Mouse (Mus musculus): Measurements from ENCODE around the gene C130032M10Rik. TPM values are rescaled to one million over a fixed set of nuclear protein-coding genes. Genes with fewer than 3 reads are reported as not detected.

Gene C130032M10Rik
- polyA plus RNA-seq, 1 experiment from 2014 or later = 0.32 TPM

DNA sequence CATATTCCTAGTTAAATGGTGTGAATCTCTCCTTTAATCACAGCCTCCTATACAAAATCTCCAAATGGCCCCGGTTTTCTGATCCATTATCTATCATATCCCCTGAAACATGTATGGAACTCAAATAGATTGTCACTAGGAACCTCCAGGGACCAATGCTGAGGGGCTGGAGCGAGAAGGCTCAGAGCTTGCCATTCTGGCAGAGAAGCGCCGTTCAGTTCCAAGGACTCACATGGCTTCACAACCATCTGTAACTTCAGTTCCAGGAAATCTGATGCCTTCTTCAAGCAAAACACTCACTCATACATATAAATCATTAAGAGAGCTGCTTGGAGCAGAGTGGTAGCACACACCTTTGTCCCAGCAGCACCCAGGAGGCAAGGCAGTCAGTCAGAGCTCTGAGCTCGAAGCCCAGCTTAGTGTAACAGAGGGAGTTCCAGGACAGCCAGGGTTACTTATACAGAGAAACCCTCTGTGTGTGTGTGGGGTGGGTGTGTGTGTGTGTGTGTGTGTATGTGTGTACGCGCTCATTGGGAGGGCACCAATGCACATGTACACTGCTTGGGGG is 23.6 kb downstream of the C130032M10Rik start:
- no peak overlapping the region for H3K4me3 ChIP-seq (ENCODE audit: low read length)
- 65% methylated on average over 7 of the region's 7 CpGs for WGBS
- no peak overlapping the region for H3K9ac ChIP-seq (ENCODE audit: low read depth, low read length)
- peaks cover 38% of the 10 kb centered on the region for H3K4me1 ChIP-seq (ENCODE audit: control insufficient read depth, insufficient read depth, low read length)
- H3K36me3 ChIP-seq (ENCODE audit: control insufficient read depth, insufficient read depth, low read length) = no peaks in the 10 kb centered on the region
- H3K4me2 ChIP-seq (ENCODE audit: low read depth, low read length) = no peak overlapping the region
- no peaks in the 10 kb centered on the region for H3K27me3 ChIP-seq (replicated peaks; ENCODE audit: control insufficient read depth, insufficient read depth, low read length)
- H3K27ac ChIP-seq (ENCODE audit: low read length) = no peak overlapping the region
- ATAC-seq = no peak
- no peaks in the 10 kb centered on the region for H3K9me3 ChIP-seq (ENCODE audit: control insufficient read depth, low read length)

DNA sequence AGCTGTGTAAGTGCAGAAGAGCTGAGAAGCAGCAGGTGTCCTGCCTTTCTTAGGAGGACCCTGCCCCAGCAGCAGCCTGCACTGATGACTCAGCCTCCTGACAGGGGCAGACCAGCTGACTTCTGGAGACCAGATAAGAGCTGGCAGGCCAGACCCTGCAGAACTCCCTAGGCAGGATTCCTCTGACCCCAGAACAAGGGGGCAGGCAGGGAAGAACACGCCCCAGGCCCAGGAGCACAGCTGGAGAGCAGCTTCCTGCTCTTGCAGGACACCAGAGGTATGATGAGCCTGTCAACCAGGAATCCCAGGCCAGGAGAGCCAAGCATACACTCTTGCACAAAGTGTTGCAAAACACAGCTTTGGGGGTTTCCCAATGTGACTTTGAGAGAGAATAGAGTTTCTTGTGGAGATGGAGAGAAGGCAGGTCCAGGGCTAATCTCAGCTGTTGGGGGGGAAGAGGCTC is 25.8 kb downstream of the C130032M10Rik start:
- no peaks in the 10 kb centered on the region for H3K27me3 ChIP-seq (replicated peaks; ENCODE audit: control insufficient read depth, insufficient read depth, low read length)
- no peaks in the 10 kb centered on the region for H3K36me3 ChIP-seq (ENCODE audit: control insufficient read depth, insufficient read depth, low read length)
- H3K9ac ChIP-seq (ENCODE audit: low read depth, low read length) = no peak overlapping the region
- H3K4me1 ChIP-seq (ENCODE audit: control insufficient read depth, insufficient read depth, low read length) = peaks cover 54% of the 10 kb centered on the region
- WGBS = 43% methylated on average over 1 of the region's 1 CpGs
- peak overlapping the region; percentile 49 for H3K27ac ChIP-seq (ENCODE audit: low read length)
- H3K4me2 ChIP-seq (ENCODE audit: low read depth, low read length) = no peak overlapping the region
- ATAC-seq = peak; percentile 47
- H3K4me3 ChIP-seq (ENCODE audit: low read length) = no peak overlapping the region
- no peaks in the 10 kb centered on the region for H3K9me3 ChIP-seq (ENCODE audit: control insufficient read depth, low read length)

DNA sequence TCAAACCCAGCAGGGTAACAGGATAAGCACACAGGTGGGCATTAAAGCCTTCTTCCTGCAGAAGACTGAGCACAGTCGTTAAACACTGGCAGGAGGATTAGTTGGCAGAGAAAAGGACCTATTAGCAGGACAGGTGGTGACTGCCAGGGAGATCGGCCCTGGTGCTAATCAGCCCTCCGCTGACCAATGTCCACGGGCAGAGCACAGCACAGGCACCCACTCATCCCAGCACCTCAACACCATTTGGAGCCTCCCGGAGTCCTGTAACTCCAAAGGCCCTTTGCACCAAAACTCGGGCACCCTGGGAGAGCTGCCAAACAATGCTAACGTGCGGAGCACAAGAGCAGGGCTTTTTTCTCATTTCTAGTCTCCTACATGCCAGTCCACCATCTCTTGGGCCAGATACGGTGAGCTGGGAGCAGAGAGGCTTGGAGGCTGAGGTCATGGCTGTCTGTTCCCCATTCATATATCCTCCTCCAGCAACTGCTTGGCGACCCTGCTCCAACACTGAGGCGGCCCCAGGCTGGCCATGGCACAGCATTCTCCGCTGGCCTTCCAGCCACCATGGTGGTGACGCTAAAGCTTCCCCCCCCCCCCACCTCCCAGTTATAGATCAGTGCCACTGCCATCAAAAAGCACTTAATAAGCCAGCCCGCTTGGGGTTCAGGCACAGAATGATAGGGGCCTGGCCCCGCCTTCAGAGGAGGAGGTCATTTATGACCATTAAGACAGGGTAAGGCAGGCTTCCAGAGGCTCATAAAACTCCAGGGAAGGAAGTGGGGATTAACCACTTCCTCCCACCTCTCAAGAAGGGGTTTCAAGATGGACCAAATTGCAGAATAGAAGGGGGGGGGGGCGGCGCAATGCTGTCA is 28.6 kb downstream of the C130032M10Rik start:
- Histone ChIP-seq H3K9me3 (ENCODE audit: control insufficient read depth, low read length) (no peaks in the 10 kb centered on the region), H3K27me3 (replicated peaks; ENCODE audit: control insufficient read depth, insufficient read depth, low read length) (no peaks in the 10 kb centered on the region), H3K36me3 (ENCODE audit: control insufficient read depth, insufficient read depth, low read length) (no peaks in the 10 kb centered on the region), H3K4me2 (ENCODE audit: low read depth, low read length) (peak overlapping the region; percentile 50), H3K4me3 (ENCODE audit: low read length) (peak overlapping the region; percentile 6; the same call in 1 of the 2 replicates), H3K9ac (ENCODE audit: low read depth, low read length) (peak overlapping the region; percentile 54), H3K4me1 (ENCODE audit: control insufficient read depth, insufficient read depth, low read length) (peaks cover 56% of the 10 kb centered on the region), H3K27ac (ENCODE audit: low read length) (peak overlapping the region; percentile 73)
- WGBS = 45% methylated on average over 17 of the region's 17 CpGs
- peak; percentile 56 for ATAC-seq

DNA sequence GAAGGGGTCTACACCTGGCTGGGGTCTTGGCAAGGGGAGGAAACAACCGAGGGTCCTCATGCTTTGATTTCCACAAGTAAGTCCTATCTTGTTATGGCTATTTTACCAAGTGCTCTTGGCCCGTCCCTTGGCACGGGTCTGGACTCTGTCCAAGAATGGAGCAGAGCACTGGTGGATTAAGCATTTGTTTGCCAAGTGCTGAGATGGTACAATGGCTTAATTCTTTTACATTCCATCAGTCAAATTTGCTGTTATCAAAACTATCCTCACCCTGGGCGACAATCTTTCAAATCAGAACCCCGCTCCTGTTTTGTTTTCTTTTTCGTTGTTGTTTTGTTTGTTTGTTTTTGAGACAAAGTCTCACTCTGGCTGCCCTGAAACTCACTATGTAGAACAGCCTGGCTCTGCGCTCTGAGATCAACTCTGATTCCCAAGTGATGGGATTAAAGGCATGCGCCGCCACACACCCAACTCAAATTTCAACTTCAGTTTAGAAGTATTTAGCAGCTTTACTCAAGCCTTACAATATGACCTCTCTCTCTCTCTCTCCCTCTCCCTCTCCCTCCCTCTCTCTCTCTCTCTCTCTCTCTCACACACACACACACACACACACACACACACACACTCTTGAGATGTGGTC is 29.4 kb downstream of the C130032M10Rik start:
- H3K27ac ChIP-seq (ENCODE audit: low read length) = peak overlapping the region; percentile 68
- H3K4me2 ChIP-seq (ENCODE audit: low read depth, low read length) = peak overlapping the region; percentile 50
- no peaks in the 10 kb centered on the region for H3K27me3 ChIP-seq (replicated peaks; ENCODE audit: control insufficient read depth, insufficient read depth, low read length)
- no peaks in the 10 kb centered on the region for H3K9me3 ChIP-seq (ENCODE audit: control insufficient read depth, low read length)
- no peaks in the 10 kb centered on the region for H3K36me3 ChIP-seq (ENCODE audit: control insufficient read depth, insufficient read depth, low read length)
- H3K4me1 ChIP-seq (ENCODE audit: control insufficient read depth, insufficient read depth, low read length) = peaks cover 57% of the 10 kb centered on the region
- no peak for ATAC-seq
- H3K4me3 ChIP-seq (ENCODE audit: low read length) = 0 out of 2 replicates have a peak overlapping the region, but pooled peaks have one; percentile 6
- WGBS = 30% methylated on average over 9 of the region's 9 CpGs
- no peak overlapping the region for H3K9ac ChIP-seq (ENCODE audit: low read depth, low read length)

DNA sequence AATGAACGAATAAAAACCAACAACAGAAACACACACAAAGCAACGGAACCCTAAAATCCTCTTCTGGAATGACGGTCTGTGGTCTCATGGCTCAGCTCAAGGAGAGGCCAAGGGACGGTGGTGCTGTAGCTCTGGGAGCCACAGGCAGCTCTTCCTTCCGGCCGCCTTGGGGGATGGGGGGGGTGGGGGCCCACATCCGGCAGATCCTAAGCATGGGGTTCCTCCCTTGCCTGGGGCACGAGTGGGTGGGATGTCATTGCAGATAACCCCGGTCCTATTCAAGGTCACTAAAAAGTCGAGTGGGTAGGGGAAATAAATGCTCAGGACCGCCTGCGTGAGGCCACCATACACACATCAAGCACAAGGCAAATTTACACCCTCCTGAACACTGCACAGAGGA is 31.3 kb downstream of the C130032M10Rik start:
- Histone ChIP-seq H3K36me3 (ENCODE audit: control insufficient read depth, insufficient read depth, low read length) (no peaks in the 10 kb centered on the region), H3K9ac (ENCODE audit: low read depth, low read length) (0 out of 2 replicates have a peak overlapping the region, but pooled peaks have one; percentile 60), H3K4me2 (ENCODE audit: low read depth, low read length) (peak overlapping the region; percentile 48), H3K27me3 (replicated peaks; ENCODE audit: control insufficient read depth, insufficient read depth, low read length) (no peaks in the 10 kb centered on the region), H3K9me3 (ENCODE audit: control insufficient read depth, low read length) (no peaks in the 10 kb centered on the region), H3K4me3 (ENCODE audit: low read length) (no peak overlapping the region), H3K27ac (ENCODE audit: low read length) (peak overlapping the region; percentile 97), H3K4me1 (ENCODE audit: control insufficient read depth, insufficient read depth, low read length) (peaks cover 54% of the 10 kb centered on the region)
- WGBS = 44% methylated on average over 12 of the region's 12 CpGs
- ATAC-seq = no peak

DNA sequence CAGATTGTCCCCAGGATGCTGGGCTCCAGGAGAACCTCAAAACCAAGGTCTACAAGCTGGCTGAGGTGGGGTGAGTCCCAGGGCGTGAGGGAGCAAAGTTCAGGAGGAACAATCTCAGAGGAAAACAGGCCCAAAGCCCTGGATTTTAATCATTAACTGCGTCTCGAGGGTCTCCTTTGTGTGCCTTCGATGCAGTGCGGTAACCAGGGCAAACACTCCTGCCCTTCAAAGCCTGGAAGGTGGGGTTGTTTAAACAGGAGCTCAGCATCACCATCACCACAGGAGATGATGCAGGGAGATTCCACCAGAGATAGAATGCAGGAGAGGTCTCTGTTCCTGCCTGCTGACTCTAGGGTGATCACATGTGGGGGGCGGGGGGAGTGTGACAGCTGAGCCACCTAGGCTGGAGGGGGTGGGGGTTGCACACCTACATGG is 32.2 kb downstream of the C130032M10Rik start:
- Histone ChIP-seq H3K4me2 (ENCODE audit: low read depth, low read length) (peak overlapping the region; percentile 48), H3K36me3 (ENCODE audit: control insufficient read depth, insufficient read depth, low read length) (no peaks in the 10 kb centered on the region), H3K27me3 (replicated peaks; ENCODE audit: control insufficient read depth, insufficient read depth, low read length) (no peaks in the 10 kb centered on the region), H3K27ac (ENCODE audit: low read length) (peak overlapping the region; percentile 97), H3K4me3 (ENCODE audit: low read length) (peak overlapping the region; percentile 1; the same call in 1 of the 2 replicates), H3K9ac (ENCODE audit: low read depth, low read length) (peak overlapping the region; percentile 60), H3K9me3 (ENCODE audit: control insufficient read depth, low read length) (no peaks in the 10 kb centered on the region), H3K4me1 (ENCODE audit: control insufficient read depth, insufficient read depth, low read length) (peaks cover 54% of the 10 kb centered on the region)
- 30% methylated on average over 6 of the region's 6 CpGs for WGBS
- ATAC-seq = peak; percentile 83

DNA sequence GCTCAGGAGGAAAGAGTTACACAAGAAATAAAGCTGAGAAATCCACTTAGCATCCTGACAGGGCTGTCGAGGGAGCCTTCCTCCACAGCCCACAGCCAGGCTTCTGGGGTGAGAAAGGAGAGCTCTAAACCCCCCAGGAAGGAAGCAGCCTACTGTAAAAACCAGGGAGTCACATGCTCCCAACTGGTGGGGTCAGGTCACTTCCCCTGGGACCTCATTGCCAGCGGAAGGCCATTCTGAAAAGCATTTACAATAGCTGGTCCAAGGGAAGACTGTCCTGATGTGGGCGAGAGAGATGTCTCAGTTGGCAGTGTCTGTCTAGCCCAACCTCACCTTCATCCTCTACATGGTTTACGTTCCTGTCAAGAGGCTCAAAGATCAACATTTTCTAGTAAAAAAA is 33.0 kb downstream of the C130032M10Rik start:
- no peak for ATAC-seq
- Histone ChIP-seq H3K27ac (ENCODE audit: low read length) (peak overlapping the region; percentile 97), H3K4me2 (ENCODE audit: low read depth, low read length) (peak overlapping the region; percentile 48), H3K9ac (ENCODE audit: low read depth, low read length) (peak overlapping the region; percentile 43), H3K9me3 (ENCODE audit: control insufficient read depth, low read length) (no peaks in the 10 kb centered on the region), H3K36me3 (ENCODE audit: control insufficient read depth, insufficient read depth, low read length) (no peaks in the 10 kb centered on the region), H3K4me1 (ENCODE audit: control insufficient read depth, insufficient read depth, low read length) (peaks cover 51% of the 10 kb centered on the region), H3K4me3 (ENCODE audit: low read length) (no peak overlapping the region), H3K27me3 (replicated peaks; ENCODE audit: control insufficient read depth, insufficient read depth, low read length) (no peaks in the 10 kb centered on the region)
- 29% methylated on average over 4 of the region's 4 CpGs for WGBS

DNA sequence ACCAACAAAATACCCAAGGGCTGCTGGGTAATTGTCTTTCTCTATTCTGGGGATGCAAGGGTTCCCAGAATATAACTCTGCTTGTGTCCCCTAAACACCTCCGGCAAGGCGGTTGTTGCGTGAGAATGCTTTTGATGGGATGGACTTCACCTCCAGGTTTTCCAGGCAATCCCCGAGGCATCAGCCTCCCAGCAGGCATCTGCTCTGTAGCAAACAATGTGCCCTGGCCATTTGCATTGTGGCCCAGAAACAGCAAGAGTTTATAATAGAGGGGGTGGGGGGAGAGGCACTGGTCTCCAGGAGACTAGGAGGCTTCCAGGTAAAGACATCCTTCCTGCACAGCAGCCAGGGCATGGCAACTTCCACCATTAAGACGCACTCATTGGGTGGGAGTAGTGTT is 33.6 kb downstream of the C130032M10Rik start:
- WGBS = 35% methylated on average over 5 of the region's 5 CpGs
- peak overlapping the region; percentile 97 for H3K27ac ChIP-seq (ENCODE audit: low read length)
- no peaks in the 10 kb centered on the region for H3K9me3 ChIP-seq (ENCODE audit: control insufficient read depth, low read length)
- no peak overlapping the region for H3K9ac ChIP-seq (ENCODE audit: low read depth, low read length)
- H3K36me3 ChIP-seq (ENCODE audit: control insufficient read depth, insufficient read depth, low read length) = no peaks in the 10 kb centered on the region
- no peaks in the 10 kb centered on the region for H3K27me3 ChIP-seq (replicated peaks; ENCODE audit: control insufficient read depth, insufficient read depth, low read length)
- ATAC-seq = no peak
- no peak overlapping the region; the same call in 1 of the 2 replicates for H3K4me2 ChIP-seq (ENCODE audit: low read depth, low read length)
- peaks cover 51% of the 10 kb centered on the region for H3K4me1 ChIP-seq (ENCODE audit: control insufficient read depth, insufficient read depth, low read length)
- H3K4me3 ChIP-seq (ENCODE audit: low read length) = no peak overlapping the region

DNA sequence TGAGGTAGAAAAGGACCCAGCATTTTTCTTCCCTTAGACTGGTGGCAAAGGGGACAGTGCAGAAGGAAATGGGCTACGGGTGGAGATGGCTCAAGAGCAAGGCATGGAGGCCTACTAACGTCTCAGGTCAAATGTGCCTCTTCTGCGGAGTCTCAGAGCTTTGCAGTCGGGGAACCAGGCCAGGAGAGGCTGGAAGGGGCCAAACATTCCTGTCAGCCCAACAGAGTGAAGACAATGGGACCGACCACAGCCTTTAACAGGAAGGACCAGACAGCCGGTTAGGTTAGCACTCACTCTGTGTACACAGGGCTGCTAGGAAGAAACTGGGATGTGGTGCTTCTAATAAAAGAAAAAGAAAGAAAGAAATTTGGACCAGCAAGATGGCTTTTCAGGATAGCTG is 34.5 kb downstream of the C130032M10Rik start:
- H3K9me3 ChIP-seq (ENCODE audit: control insufficient read depth, low read length) = no peaks in the 10 kb centered on the region
- no peak overlapping the region for H3K4me3 ChIP-seq (ENCODE audit: low read length)
- H3K9ac ChIP-seq (ENCODE audit: low read depth, low read length) = no peak overlapping the region
- H3K36me3 ChIP-seq (ENCODE audit: control insufficient read depth, insufficient read depth, low read length) = no peaks in the 10 kb centered on the region
- WGBS = 34% methylated on average over 6 of the region's 6 CpGs
- H3K27me3 ChIP-seq (replicated peaks; ENCODE audit: control insufficient read depth, insufficient read depth, low read length) = no peaks in the 10 kb centered on the region
- peak overlapping the region; percentile 52 for H3K27ac ChIP-seq (ENCODE audit: low read length)
- ATAC-seq = no peak
- H3K4me1 ChIP-seq (ENCODE audit: control insufficient read depth, insufficient read depth, low read length) = peaks cover 46% of the 10 kb centered on the region
- 0 out of 2 replicates have a peak overlapping the region, but pooled peaks have one; percentile 4 for H3K4me2 ChIP-seq (ENCODE audit: low read depth, low read length)
